Mouse (Mus musculus) ovary, postnatal 14 days (tissue): ENCODE measurements around the gene Mrps5.
"Not testable (repeated sequence)": the region's sequence is repeated elsewhere in the genome, so short reads cannot be mapped to it uniquely, and the experiment has no call there.

Experiments
- DNase-seq: peaks from one replicate; pipeline ENCODE4 v3.0.0; 2022; ENCODE audit warnings: low spot score

Mrps5 gene

GRCm38 (mm10) chr2:127586694-127587513 lies at the start of gene Mrps5, which contains the start of gene Zfp661:
Mrps5 (plus strand) TSS chr2:127587222.
Zfp661 (minus strand) TSS chr2:127587094.
- peak; percentile 77 for DNase-seq

- DNase-seq, result no peak
These were observed 49.5 kb upstream of the Mrps5 start for GRCm38 (mm10) chr2:127537548-127537947.

- DNase-seq, result no peak
These were observed 47.5 kb upstream of the Mrps5 start for GRCm38 (mm10) chr2:127539494-127539893.

GRCm38 (mm10) chr2:127541185-127541584 lies 45.8 kb upstream of the Mrps5 start, which contains the start of gene Prom2:
Prom2 (minus strand) TSS chr2:127541467.
- DNase-seq, result no peak

- no peak for DNase-seq
These were observed 45.3 kb upstream of the Mrps5 start for GRCm38 (mm10) chr2:127541697-127542096.

GRCm38 (mm10) chr2:127548342-127549074 lies 38.5 kb upstream of the Mrps5 start:
- DNase-seq, result no peak

- DNase-seq, result no peak
These were observed 37.3 kb upstream of the Mrps5 start for GRCm38 (mm10) chr2:127549711-127550110.

GRCm38 (mm10) chr2:127550446-127550845 lies 36.6 kb upstream of the Mrps5 start:
- no peak for DNase-seq

GRCm38 (mm10) chr2:127551078-127551477 lies 35.9 kb upstream of the Mrps5 start:
- DNase-seq, result no peak

GRCm38 (mm10) chr2:127559070-127559966 lies 27.7 kb upstream of the Mrps5 start:
- DNase-seq, result peak; percentile 86

GRCm38 (mm10) chr2:127573322-127573721 lies 13.7 kb upstream of the Mrps5 start:
- no peak for DNase-seq

GRCm38 (mm10) chr2:127584436-127584858 lies 2.6 kb upstream of the Mrps5 start:
- peak; percentile 81 for DNase-seq

- DNase-seq, result no peak
These were observed 457 bp downstream of the Mrps5 start for GRCm38 (mm10) chr2:127587514-127587844.

- DNase-seq, result no peak
These were observed 1.9 kb downstream of the Mrps5 start for GRCm38 (mm10) chr2:127588897-127589296.

- no peak for DNase-seq
These were observed 3.2 kb downstream of the Mrps5 start for GRCm38 (mm10) chr2:127590204-127590603.

GRCm38 (mm10) chr2:127590840-127591239 lies 3.8 kb downstream of the Mrps5 start:
- no peak for DNase-seq

- not testable (repeated sequence) for DNase-seq
These were observed 16.4 kb downstream of the Mrps5 start for GRCm38 (mm10) chr2:127603383-127603782.

- no peak for DNase-seq
These were observed 18.2 kb downstream of the Mrps5 start for GRCm38 (mm10) chr2:127605203-127605602.

- peak; percentile 18 for DNase-seq
These were observed 21.2 kb downstream of the Mrps5 start for GRCm38 (mm10) chr2:127608234-127608633.

GRCm38 (mm10) chr2:127608986-127609385 lies 22.0 kb downstream of the Mrps5 start:
- no peak for DNase-seq

- no peak for DNase-seq
These were observed 24.4 kb downstream of the Mrps5 start for GRCm38 (mm10) chr2:127611386-127611785.

- no peak for DNase-seq
These were observed 25.3 kb downstream of the Mrps5 start for GRCm38 (mm10) chr2:127612288-127612687.
